Mouse (Mus musculus) ES-Bruce4 (cell line): ENCODE results near the gene Prpf19.

Experiments
- CTCF ChIP-seq: IDR thresholded peaks from one replicate; pipeline ENCODE4 v1.8.1; 2011; ENCODE audit warnings: low read depth, low read length
- POLR2A ChIP-seq: IDR thresholded peaks from one replicate; pipeline ENCODE4 v1.8.1; 2011; ENCODE audit warnings: low read length; ENCODE audit not compliant: insufficient read depth

GRCm38 (mm10) chr19:10918321-10918991, 23.4 kb downstream of the Prpf19 start:
- TF ChIP-seq POLR2A, result no peak
- no peak for TF ChIP-seq CTCF
